Mouse (Mus musculus): ENCODE results near the gene Usp2. TPM values are rescaled to one million over a fixed set of nuclear protein-coding genes. Genes with fewer than 3 reads are reported as not detected.

Usp2 gene
- polyA plus RNA-seq, 1 experiment, result 6.6 TPM

- Histone ChIP-seq H3K4me1 (ENCODE audit: control insufficient read depth, insufficient read depth, low read length) (peaks cover 5% of the 10 kb centered on the region), H3K27ac (ENCODE audit: insufficient read depth, low read length) (no peak overlapping the region), H3K4me3 (ENCODE audit: insufficient read depth, low read length) (no peak overlapping the region)
- no peak for TF ChIP-seq POLR2A (IDR thresholded peaks at IDR 0.05; ENCODE audit: low read depth, low read length)
- no peak for TF ChIP-seq CTCF (IDR thresholded peaks at IDR 0.05; ENCODE audit: borderline replicate concordance, insufficient read depth, low read length)
Measured at GRCm38 (mm10) chr9:44033957-44034727, 32.7 kb upstream of the Usp2 start.

GRCm38 (mm10) chr9:44037106-44037505 is 29.7 kb upstream of the Usp2 start:
- peaks cover 5% of the 10 kb centered on the region for H3K4me1 ChIP-seq (ENCODE audit: control insufficient read depth, insufficient read depth, low read length)
- H3K4me3 ChIP-seq (ENCODE audit: insufficient read depth, low read length), result no peak overlapping the region
- no peak overlapping the region for H3K27ac ChIP-seq (ENCODE audit: insufficient read depth, low read length)
- TF ChIP-seq POLR2A (IDR thresholded peaks at IDR 0.05; ENCODE audit: low read depth, low read length) (no peak), CTCF (IDR thresholded peaks at IDR 0.05; ENCODE audit: borderline replicate concordance, insufficient read depth, low read length) (no peak)

GRCm38 (mm10) chr9:44041511-44042395 is 25.1 kb upstream of the Usp2 start:
- Histone ChIP-seq H3K27ac (ENCODE audit: insufficient read depth, low read length) (no peak overlapping the region; the same call in 1 of the 2 replicates), H3K4me1 (ENCODE audit: control insufficient read depth, insufficient read depth, low read length) (peaks cover 5% of the 10 kb centered on the region), H3K4me3 (ENCODE audit: insufficient read depth, low read length) (no peak overlapping the region)
- TF ChIP-seq CTCF (IDR thresholded peaks at IDR 0.05; ENCODE audit: borderline replicate concordance, insufficient read depth, low read length) (no peak), POLR2A (IDR thresholded peaks at IDR 0.05; ENCODE audit: low read depth, low read length) (no peak)

- Histone ChIP-seq H3K4me1 (ENCODE audit: control insufficient read depth, insufficient read depth, low read length) (peaks cover 5% of the 10 kb centered on the region), H3K4me3 (ENCODE audit: insufficient read depth, low read length) (no peak overlapping the region), H3K27ac (ENCODE audit: insufficient read depth, low read length) (no peak overlapping the region; the same call in 1 of the 2 replicates)
- TF ChIP-seq CTCF (IDR thresholded peaks at IDR 0.05; ENCODE audit: borderline replicate concordance, insufficient read depth, low read length), result no peak
- no peak for TF ChIP-seq POLR2A (IDR thresholded peaks at IDR 0.05; ENCODE audit: low read depth, low read length)
Measured at GRCm38 (mm10) chr9:44042396-44042680, 24.5 kb upstream of the Usp2 start.

GRCm38 (mm10) chr9:44042836-44043707 is 23.7 kb upstream of the Usp2 start, which contains the start of gene Thy1:
Gene Thy1, plus strand, starts transcription at chr9:44043384.
- Histone ChIP-seq H3K27ac (ENCODE audit: insufficient read depth, low read length) (peak within 1 kb of the TSS; percentile 49), H3K4me3 (ENCODE audit: insufficient read depth, low read length) (peak within 1 kb of the TSS; percentile 59), H3K4me1 (ENCODE audit: control insufficient read depth, insufficient read depth, low read length) (peaks cover 5% of the 10 kb centered on the region)
- TF ChIP-seq CTCF (IDR thresholded peaks at IDR 0.05; ENCODE audit: borderline replicate concordance, insufficient read depth, low read length) (no peak), POLR2A (IDR thresholded peaks at IDR 0.05; ENCODE audit: low read depth, low read length) (peak; percentile 97)

GRCm38 (mm10) chr9:44043708-44044425 is 23.0 kb upstream of the Usp2 start:
- TF ChIP-seq POLR2A (IDR thresholded peaks at IDR 0.05; ENCODE audit: low read depth, low read length), result peak; percentile 17; the same call in 1 of the 2 replicates
- no peak for TF ChIP-seq CTCF (IDR thresholded peaks at IDR 0.05; ENCODE audit: borderline replicate concordance, insufficient read depth, low read length)
- peak overlapping the region; percentile 59 for H3K4me3 ChIP-seq (ENCODE audit: insufficient read depth, low read length)
- peaks cover 7% of the 10 kb centered on the region for H3K4me1 ChIP-seq (ENCODE audit: control insufficient read depth, insufficient read depth, low read length)
- peak overlapping the region; percentile 49 for H3K27ac ChIP-seq (ENCODE audit: insufficient read depth, low read length)

GRCm38 (mm10) chr9:44044426-44045157 is 22.2 kb upstream of the Usp2 start:
- peak overlapping the region; percentile 15; the same call in 1 of the 2 replicates for H3K27ac ChIP-seq (ENCODE audit: insufficient read depth, low read length)
- H3K4me1 ChIP-seq (ENCODE audit: control insufficient read depth, insufficient read depth, low read length), result peaks cover 10% of the 10 kb centered on the region
- peak; percentile 19; the same call in 1 of the 2 replicates for TF ChIP-seq CTCF (IDR thresholded peaks at IDR 0.05; ENCODE audit: borderline replicate concordance, insufficient read depth, low read length)
- TF ChIP-seq POLR2A (IDR thresholded peaks at IDR 0.05; ENCODE audit: low read depth, low read length), result no peak; the same call in 1 of the 2 replicates
- H3K4me3 ChIP-seq (ENCODE audit: insufficient read depth, low read length), result peak overlapping the region; percentile 59

- TF ChIP-seq POLR2A (IDR thresholded peaks at IDR 0.05; ENCODE audit: low read depth, low read length) (no peak), CTCF (IDR thresholded peaks at IDR 0.05; ENCODE audit: borderline replicate concordance, insufficient read depth, low read length) (no peak)
- Histone ChIP-seq H3K4me3 (ENCODE audit: insufficient read depth, low read length) (peak overlapping the region; percentile 59), H3K4me1 (ENCODE audit: control insufficient read depth, insufficient read depth, low read length) (peaks cover 6% of the 10 kb centered on the region; the same call in 1 of the 2 replicates), H3K27ac (ENCODE audit: insufficient read depth, low read length) (no peak overlapping the region)
Measured at GRCm38 (mm10) chr9:44045158-44045883, 21.5 kb upstream of the Usp2 start.
